Mouse (Mus musculus) midbrain, embryonic 15.5 days (tissue): Measurements from ENCODE around the gene Klk5. TPM values are rescaled to one million over a fixed set of nuclear protein-coding genes. Genes with fewer than 3 reads are reported as not detected.
A peak's percentile ranks its signal among the peaks of the same experiment; 100 is the strongest.

Experiments
- ATAC-seq: fragments of 200-750 bp; cut with Nextera tagmentation; replicated peaks from 2 replicates; pipeline ENCODE4 v1.8.0; 2017; ENCODE audit warnings: moderate TSS enrichment
- H3K27ac ChIP-seq: fragments of 300-500 bp; sonication (generic); 2 replicates; pipeline ENCODE4 v1.5.1; 2015; ENCODE audit warnings: mild to moderate bottlenecking, inconsistent platforms
- H3K27me3 ChIP-seq: fragments of 300-500 bp; sonication (generic); replicated peaks from 2 replicates; pipeline ENCODE4 v1.6.1; 2015; ENCODE audit warnings: inconsistent platforms
- H3K36me3 ChIP-seq: fragments of 300-500 bp; sonication (generic); replicated peaks from 2 replicates; pipeline ENCODE4 v1.6.1; 2015; ENCODE audit warnings: inconsistent platforms
- H3K4me1 ChIP-seq: fragments of 300-500 bp; sonication (generic); 2 replicates; pipeline ENCODE4 v1.6.1; 2015; ENCODE audit warnings: inconsistent platforms
- H3K4me2 ChIP-seq: fragments of 300-500 bp; sonication (generic); 2 replicates; pipeline ENCODE4 v1.6.1; 2015; ENCODE audit warnings: inconsistent platforms, mild to moderate bottlenecking, moderate library complexity
- H3K4me3 ChIP-seq: fragments of 300-500 bp; sonication (generic); 2 replicates; pipeline ENCODE4 v1.5.1; 2015; ENCODE audit warnings: mild to moderate bottlenecking, inconsistent platforms
- H3K9ac ChIP-seq: fragments of 300-500 bp; sonication (generic); 2 replicates; pipeline ENCODE4 v1.6.1; 2015; ENCODE audit warnings: mild to moderate bottlenecking, inconsistent platforms
- H3K9me3 ChIP-seq: fragments of 300-500 bp; sonication (generic); 2 replicates; pipeline ENCODE4 v1.6.1; 2016; ENCODE audit warnings: inconsistent platforms
- WGBS: fragments of 180-500 bp; shearing (Covaris S2); methylation state at CpG from one replicate; pipeline ENCODE4 v1.1.7; 2015; ENCODE audit warnings: mixed read lengths; 5-methylcytosine and 5-hydroxymethylcytosine counted together
- polyA plus RNA-seq: library from polyadenylated mRNA; unstranded; fragments of >200 nt; fragmentation: Nextera tagmentation; extraction: Ambion mirVana; gene quantifications from 2 replicates; pipeline ENCODE4 v1.2.1, GENCODE M21; 2015

Klk5 gene
- polyA plus RNA-seq, 1 experiment from 2014 or later = not detected

- Histone ChIP-seq H3K9me3 (no peaks in the 10 kb centered on the region), H3K36me3 (no peaks in the 10 kb centered on the region), H3K9ac (no peak overlapping the region), H3K4me2 (no peak overlapping the region), H3K27me3 (no peaks in the 10 kb centered on the region), H3K27ac (no peak overlapping the region), H3K4me3 (no peak overlapping the region), H3K4me1 (no peaks in the 10 kb centered on the region)
- 88% methylated on average over 4 of the region's 4 CpGs for WGBS
- no peak for ATAC-seq
Measured at GRCm38 (mm10) chr7:43843801-43844200, 2.0 kb downstream of the Klk5 start.

GRCm38 (mm10) chr7:43851616-43852015 lies 9.8 kb downstream of the Klk5 start:
- no peaks in the 10 kb centered on the region for H3K36me3 ChIP-seq
- H3K4me3 ChIP-seq = no peak overlapping the region
- ATAC-seq = no peak
- 94% methylated on average over 6 of the region's 6 CpGs for WGBS
- H3K9me3 ChIP-seq = no peaks in the 10 kb centered on the region
- H3K27me3 ChIP-seq = no peaks in the 10 kb centered on the region
- no peaks in the 10 kb centered on the region for H3K4me1 ChIP-seq
- H3K4me2 ChIP-seq = no peak overlapping the region
- H3K27ac ChIP-seq = no peak overlapping the region
- no peak overlapping the region for H3K9ac ChIP-seq

- Histone ChIP-seq H3K9me3 (no peaks in the 10 kb centered on the region), H3K4me1 (no peaks in the 10 kb centered on the region), H3K27ac (no peak overlapping the region), H3K4me2 (no peak overlapping the region), H3K4me3 (no peak overlapping the region), H3K9ac (no peak overlapping the region), H3K36me3 (no peaks in the 10 kb centered on the region), H3K27me3 (no peaks in the 10 kb centered on the region)
- no peak for ATAC-seq
- WGBS = 87% methylated on average over 9 of the region's 9 CpGs
Measured at GRCm38 (mm10) chr7:43854642-43855380, 13.0 kb downstream of the Klk5 start.

GRCm38 (mm10) chr7:43855709-43856108 lies 13.9 kb downstream of the Klk5 start:
- no peak overlapping the region for H3K27ac ChIP-seq
- no peaks in the 10 kb centered on the region for H3K36me3 ChIP-seq
- no peak overlapping the region for H3K9ac ChIP-seq
- H3K4me2 ChIP-seq = no peak overlapping the region
- no peaks in the 10 kb centered on the region for H3K9me3 ChIP-seq
- no peaks in the 10 kb centered on the region for H3K4me1 ChIP-seq
- H3K27me3 ChIP-seq = no peaks in the 10 kb centered on the region
- H3K4me3 ChIP-seq = no peak overlapping the region
- ATAC-seq = no peak
- WGBS = 76% methylated on average over 3 of the region's 3 CpGs

DNA sequence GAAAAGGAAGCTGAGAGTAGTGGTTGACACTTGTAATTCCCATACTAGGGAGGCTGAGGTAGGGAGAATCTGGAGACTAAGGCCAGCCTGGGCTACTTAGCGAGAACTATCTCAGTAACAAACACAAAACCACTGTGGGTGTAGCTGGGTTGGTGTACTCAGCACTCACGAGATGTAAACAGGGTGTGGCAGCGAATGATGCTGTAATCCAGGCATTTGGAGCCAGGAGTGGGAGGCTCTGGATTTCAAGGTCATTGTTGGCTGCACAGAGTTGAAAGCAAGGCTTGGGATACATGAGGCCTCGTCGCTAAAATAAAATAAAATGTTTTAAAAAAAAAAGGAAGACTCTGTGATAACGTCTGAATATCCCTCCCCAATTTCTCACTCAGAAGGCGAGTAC lies 14.5 kb downstream of the Klk5 start:
- H3K4me1 ChIP-seq = no peaks in the 10 kb centered on the region
- ATAC-seq = no peak
- 80% methylated on average over 7 of the region's 7 CpGs for WGBS

DNA sequence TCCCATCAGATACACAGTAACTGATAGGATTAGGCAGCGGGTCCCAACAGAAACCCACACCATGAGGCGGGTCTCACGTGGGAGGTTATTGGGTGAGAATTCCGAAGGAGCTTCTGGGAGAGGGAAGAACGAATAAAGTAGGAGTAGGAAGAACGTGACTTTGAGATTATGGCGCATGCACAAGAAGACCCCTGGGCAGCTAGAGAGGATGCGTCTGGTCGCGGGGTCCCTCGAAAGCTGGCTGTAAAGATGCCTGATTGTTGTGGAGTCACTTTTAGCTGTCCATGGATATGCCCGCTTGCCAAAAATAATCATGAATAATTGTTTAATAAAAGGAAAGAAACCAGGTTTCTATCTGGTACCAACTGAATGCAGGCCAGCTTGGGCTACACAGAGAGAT lies 15.7 kb downstream of the Klk5 start:
- Histone ChIP-seq H3K4me1 (no peaks in the 10 kb centered on the region), H3K36me3 (no peaks in the 10 kb centered on the region), H3K27ac (no peak overlapping the region), H3K4me2 (no peak overlapping the region), H3K9ac (no peak overlapping the region), H3K9me3 (no peaks in the 10 kb centered on the region), H3K4me3 (no peak overlapping the region), H3K27me3 (no peaks in the 10 kb centered on the region)
- 91% methylated on average over 12 of the region's 12 CpGs for WGBS
- ATAC-seq = no peak

More for the DNA sequence above, 14.5 kb downstream of the Klk5 start:
- H3K4me2 ChIP-seq = no peak overlapping the region
- H3K27me3 ChIP-seq = no peaks in the 10 kb centered on the region
- no peak overlapping the region for H3K4me3 ChIP-seq
- no peak overlapping the region for H3K27ac ChIP-seq
- H3K36me3 ChIP-seq = no peaks in the 10 kb centered on the region
- H3K9me3 ChIP-seq = no peaks in the 10 kb centered on the region
- H3K9ac ChIP-seq = no peak overlapping the region

- Histone ChIP-seq H3K36me3 (no peaks in the 10 kb centered on the region), H3K9me3 (no peaks in the 10 kb centered on the region), H3K4me2 (no peak overlapping the region), H3K4me3 (no peak overlapping the region), H3K4me1 (no peaks in the 10 kb centered on the region), H3K27ac (no peak overlapping the region), H3K9ac (no peak overlapping the region), H3K27me3 (no peaks in the 10 kb centered on the region)
- 36% methylated on average over 8 of the region's 8 CpGs for WGBS
- no peak for ATAC-seq
Measured at GRCm38 (mm10) chr7:43860411-43860810, 18.6 kb downstream of the Klk5 start.

- 3% methylated on average over 10 of the region's 10 CpGs for WGBS
- H3K27me3 ChIP-seq = no peaks in the 10 kb centered on the region
Measured at GRCm38 (mm10) chr7:43873237-43873636, 31.5 kb downstream of the Klk5 start.

DNA sequence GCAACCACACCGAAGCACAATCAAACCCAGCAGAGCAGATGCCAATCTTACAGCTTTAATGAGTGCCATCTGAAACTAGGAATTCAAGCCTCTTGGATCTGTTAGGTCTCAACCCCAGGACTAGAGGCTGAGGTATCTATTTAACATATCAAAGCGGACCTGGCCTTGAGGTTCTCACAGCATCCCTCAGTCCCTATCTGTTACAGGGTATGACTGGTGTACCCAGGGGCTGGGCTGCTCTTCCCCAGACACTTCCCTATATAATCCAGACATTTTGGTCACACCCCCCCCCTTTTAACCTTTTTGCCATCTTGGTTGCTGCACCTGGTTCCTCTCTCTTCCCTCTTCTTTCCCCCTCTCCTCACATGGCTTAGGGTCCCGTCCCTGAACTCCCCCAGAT lies 31.9 kb downstream of the Klk5 start:
- H3K27ac ChIP-seq = no peak overlapping the region
- no peaks in the 10 kb centered on the region for H3K36me3 ChIP-seq
- no peak overlapping the region for H3K4me3 ChIP-seq
- peak; percentile 63 for ATAC-seq
- H3K27me3 ChIP-seq = no peaks in the 10 kb centered on the region
- H3K9me3 ChIP-seq = no peaks in the 10 kb centered on the region
- H3K9ac ChIP-seq = no peak overlapping the region
- H3K4me1 ChIP-seq = no peaks in the 10 kb centered on the region
- no peak overlapping the region for H3K4me2 ChIP-seq
- 73% methylated on average over 3 of the region's 3 CpGs for WGBS

More at GRCm38 (mm10) chr7:43873237-43873636, 31.5 kb downstream of the Klk5 start:
- ATAC-seq = peak; percentile 69
- no peaks in the 10 kb centered on the region for H3K36me3 ChIP-seq
- no peaks in the 10 kb centered on the region for H3K4me1 ChIP-seq
- no peak overlapping the region for H3K4me3 ChIP-seq
- no peak overlapping the region for H3K27ac ChIP-seq
- H3K9me3 ChIP-seq = no peaks in the 10 kb centered on the region
- no peak overlapping the region for H3K9ac ChIP-seq
- no peak overlapping the region for H3K4me2 ChIP-seq

DNA sequence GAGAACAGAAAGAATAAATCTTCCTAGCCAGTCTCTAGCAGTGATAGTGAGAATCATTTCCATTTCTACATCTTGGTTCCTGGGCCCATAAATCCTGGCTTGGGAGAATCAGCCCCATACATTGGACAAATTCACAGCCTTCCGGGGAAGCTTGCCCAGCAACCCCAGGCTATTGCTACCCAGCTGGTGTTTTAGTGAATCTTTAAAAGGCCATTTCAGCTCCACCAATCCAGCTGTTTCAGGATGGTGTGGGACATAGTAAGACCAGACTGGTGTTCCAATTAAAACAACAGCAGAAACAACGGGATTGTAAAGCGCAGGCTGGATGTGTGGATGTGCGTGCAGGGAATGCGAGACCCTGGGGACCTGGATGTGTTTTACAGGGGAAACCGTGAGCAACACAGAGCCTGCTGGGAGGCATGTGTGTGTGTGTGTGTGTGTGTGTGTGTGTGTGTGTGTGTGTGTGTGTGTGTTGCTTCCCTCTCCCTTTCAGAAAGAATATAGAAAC lies 33.2 kb downstream of the Klk5 start:
- Histone ChIP-seq H3K27ac (no peak overlapping the region), H3K4me1 (no peaks in the 10 kb centered on the region), H3K4me3 (no peak overlapping the region), H3K27me3 (no peaks in the 10 kb centered on the region), H3K36me3 (no peaks in the 10 kb centered on the region), H3K4me2 (no peak overlapping the region), H3K9ac (no peak overlapping the region), H3K9me3 (no peaks in the 10 kb centered on the region)
- ATAC-seq = no peak
- WGBS = 83% methylated on average over 6 of the region's 6 CpGs

- no peaks in the 10 kb centered on the region for H3K9me3 ChIP-seq
- no peak overlapping the region for H3K4me3 ChIP-seq
- WGBS = 84% methylated on average over 4 of the region's 4 CpGs
- no peak for ATAC-seq
- H3K27ac ChIP-seq = no peak overlapping the region
- H3K9ac ChIP-seq = no peak overlapping the region
- H3K4me2 ChIP-seq = no peak overlapping the region
- no peaks in the 10 kb centered on the region for H3K27me3 ChIP-seq
- H3K36me3 ChIP-seq = no peaks in the 10 kb centered on the region
- no peaks in the 10 kb centered on the region for H3K4me1 ChIP-seq
Measured at GRCm38 (mm10) chr7:43876444-43876843, 34.7 kb downstream of the Klk5 start.

- Histone ChIP-seq H3K4me1 (no peaks in the 10 kb centered on the region), H3K9ac (no peak overlapping the region), H3K27ac (no peak overlapping the region), H3K4me2 (no peak overlapping the region), H3K36me3 (no peaks in the 10 kb centered on the region), H3K4me3 (no peak overlapping the region), H3K9me3 (no peaks in the 10 kb centered on the region), H3K27me3 (no peaks in the 10 kb centered on the region)
- WGBS = 48% methylated on average over 1 of the region's 1 CpGs
- ATAC-seq = no peak
Measured at GRCm38 (mm10) chr7:43878281-43878680, 36.5 kb downstream of the Klk5 start.

GRCm38 (mm10) chr7:43880912-43881311 lies 39.1 kb downstream of the Klk5 start, which contains the start of gene Klk4:
TSS of gene Klk4 (plus strand) at chr7:43881160.
- no peak within 1 kb of the TSS for H3K27ac ChIP-seq
- H3K9me3 ChIP-seq = no peaks in the 10 kb centered on the region
- H3K4me1 ChIP-seq = 0 out of 2 replicates have a peak, but pooled peaks cover 2% of the 10 kb centered on the region
- no peak within 1 kb of the TSS for H3K4me2 ChIP-seq
- WGBS = 9% methylated on average over 3 of the region's 3 CpGs
- H3K9ac ChIP-seq = no peak within 1 kb of the TSS
- H3K36me3 ChIP-seq = no peaks in the 10 kb centered on the region
- no peaks in the 10 kb centered on the region for H3K27me3 ChIP-seq
- ATAC-seq = no peak
- H3K4me3 ChIP-seq = no peak within 1 kb of the TSS
